19 mouse cellular contexts compared by ENCODE assay signal in genomic region chr4:143361520-143361919, GRCm38 (mm10). TPM values are rescaled to one million over a fixed set of nuclear protein-coding genes. Genes with fewer than 3 reads are reported as not detected.
DNase-seq lines count a peak whose midpoint lies in the region; ATAC-seq and TF ChIP-seq lines count a peak whose summit lies in the region.
"Had no signal": no experiment of that assay in that cellular context is flagged by ENCODE, and none has a peak within 500 bp of the region (broad histone marks: within the 10 kb centered on the region; RNA-seq: fewer than 3 reads in every experiment).

No protein-coding gene starts in this region.

- H3K4me1 ChIP-seq in ES-E14 (ENCODE audit: control insufficient read depth in 2 of 2, insufficient read depth in 2 of 2, low read length in 2 of 2, poor library complexity in 1 of 2) = no peaks in the 10 kb centered on the region
- H3K4me1 ChIP-seq: limb, embryonic 12.5 days had no signal

- H3K9ac ChIP-seq in ES-E14 (ENCODE audit: insufficient read depth, low read depth, low read length, poor library complexity, severe bottlenecking) = no peak overlapping the region
- H3K9ac ChIP-seq: hindbrain, embryonic 12.5 days; limb, embryonic 12.5 days; midbrain, embryonic 12.5 days had no signal

- no peak for TF ChIP-seq CTCF in gastrocnemius, adult 2 months (IDR thresholded peaks at IDR 0.05)

- H3K9me3 ChIP-seq in ES-E14 (ENCODE audit: control insufficient read depth, insufficient read depth, low read depth, low read length) = no peaks in the 10 kb centered on the region
- H3K9me3 ChIP-seq: hindbrain, embryonic 12.5 days; limb, embryonic 12.5 days; midbrain, embryonic 12.5 days had no signal

- H3K36me3 ChIP-seq in ES-E14 (ENCODE audit: control insufficient read depth, insufficient read depth, low read length, poor library complexity, severe bottlenecking) = no peaks in the 10 kb centered on the region
- H3K36me3 ChIP-seq: G1E; hindbrain, embryonic 12.5 days; limb, embryonic 12.5 days; midbrain, embryonic 12.5 days had no signal

- ATAC-seq in common myeloid progenitor, adult 5-6 weeks (replicated peaks; ENCODE audit: low read depth, poor library complexity, severe bottlenecking) = peak; percentile 34; the same call in 1 of the 2 replicates
- ATAC-seq: intestine, postnatal 0 days had no signal

- peak; percentile 79 for DNase-seq in gastrocnemius, adult 2 months
- DNase-seq in gastrocnemius, postnatal 36 days = no peak
- DNase-seq in ES-E14 (ENCODE audit: low read depth, low spot score) = no peak
- peak; percentile 14 for DNase-seq in mesoderm, embryonic 11.5 days (ENCODE audit: low read depth, low spot score)
- no peak for DNase-seq in kidney, postnatal 25 days
- DNase-seq in adrenal gland, postnatal 4 days (ENCODE audit: low spot score in 2 of 2) = no peak
- DNase-seq: adrenal gland, postnatal 36 days; lung, adult 2 months; lung, postnatal 4 days had no signal

- peak overlapping the region; percentile 77 for H3K27ac ChIP-seq in gastrocnemius, adult 2 months
- no peak overlapping the region for H3K27ac ChIP-seq in ES-E14 (ENCODE audit: insufficient read depth, low read depth, low read length, poor library complexity, severe bottlenecking)
- H3K27ac ChIP-seq: hindbrain, embryonic 12.5 days; layer of hippocampus, adult 2 months; limb, embryonic 12.5 days; midbrain, embryonic 12.5 days; stomach, postnatal 0 days had no signal

- in situ Hi-C loops in ES-E14 (cut with MboI; ENCODE audit: low sequenced_read_pairs in 2 of 2, unreplicated experiment in 2 of 2) = no loop called here

- peak overlapping the region; percentile 15 for H3K4me3 ChIP-seq in gastrocnemius, adult 2 months
- no peak overlapping the region for H3K4me3 ChIP-seq in ES-E14 (ENCODE audit: insufficient read depth in 1 of 2, low read depth in 1 of 2, low read length in 2 of 2, poor library complexity in 1 of 2, severe bottlenecking in 1 of 2)
- H3K4me3 ChIP-seq: hindbrain, embryonic 12.5 days; layer of hippocampus, adult 2 months; limb, embryonic 12.5 days; midbrain, embryonic 12.5 days had no signal

- intact Hi-C loops in gastrocnemius, adult 2 months (cut with DNase I) = loop anchor here (5.0 kb wide), 1 partner anchor 34 kb away; no protein-coding TSS in a partner anchor
- intact Hi-C loops in gastrocnemius, postnatal 36 days (cut with DNase I) = no loop called here

TF ChIP-seq in ES-E14, 5 proteins besides CTCF, POLR2A, EP300 and RAD21:
- 0 out of 2 replicates have a peak, but pooled peaks have one; percentile 4 for TF ChIP-seq MAFK (IDR thresholded peaks at IDR 0.05; ENCODE audit: insufficient read depth, low read depth, low read length)
- no peak for TF ChIP-seq CHD2 (IDR thresholded peaks at IDR 0.05; ENCODE audit: low read depth, low read length)
- TF ChIP-seq HCFC1 (IDR thresholded peaks at IDR 0.05; ENCODE audit: borderline replicate concordance, insufficient read depth, low read length) = no peak
- TF ChIP-seq ZNF384 (IDR thresholded peaks at IDR 0.05; ENCODE audit: low read depth, low read length) = no peak
- TF ChIP-seq ZC3H11A (IDR thresholded peaks at IDR 0.05; ENCODE audit: borderline replicate concordance, low read depth, low read length) = no peak

RNA-seq across cellular contexts. Expression of gene Lrrc38, which starts 12.0 kb away (rescaled TPM):
- 10 to 100 TPM; 27.1 to 39.4 TPM for total RNA-seq in gastrocnemius, adult 2 months (2021)
- total RNA-seq in gastrocnemius, postnatal 36 days (2021) = 10 to 100 TPM; 18.7 to 22.2 TPM
- total RNA-seq in ES-E14 (2012; rRNA removed) = 0.22 and 0.32 TPM in 2 replicates
- not detected in 2 replicates for total RNA-seq in common myeloid progenitor, adult 5-6 weeks (2017)
- total RNA-seq in adrenal gland, postnatal 4 days (2021) = not detected
- total RNA-seq: G1E had no signal

RNA-seq across cellular contexts. Expression of gene Pramel1, which starts 32.7 kb away (rescaled TPM):
- total RNA-seq in gastrocnemius, adult 2 months (2021) = not detected
- not detected for total RNA-seq in gastrocnemius, postnatal 36 days (2021)
- 1.8 and 2.0 TPM in 2 replicates for total RNA-seq in ES-E14 (2012; rRNA removed)
- total RNA-seq in common myeloid progenitor, adult 5-6 weeks (2017) = not detected in 2 replicates
- not detected for total RNA-seq in adrenal gland, postnatal 4 days (2021)
- total RNA-seq: adrenal gland, postnatal 36 days; G1E; heart, adult 8-10 months; layer of hippocampus, adult 2 months; left cerebral cortex, adult 18-20 months had no signal

RNA-seq across cellular contexts. Expression of gene Pramef8, which starts 50.7 kb away (rescaled TPM):
- 1 to 10 TPM; 6.2 to 7.8 TPM for total RNA-seq in gastrocnemius, adult 2 months (2021)
- 1 to 10 TPM; 4.6 to 7.6 TPM for total RNA-seq in gastrocnemius, postnatal 36 days (2021)
- total RNA-seq in ES-E14 (2012; rRNA removed) = 33.3 and 36.8 TPM in 2 replicates
- 7.0 and 19.9 TPM in 2 replicates for total RNA-seq in common myeloid progenitor, adult 5-6 weeks (2017)
- total RNA-seq in adrenal gland, postnatal 4 days (2021) = 10 to 100 TPM; 13.2 to 17.9 TPM

Comparison
In these comparisons a context has a peak if more than half of its experiments do, and no peak if none do; other contexts are left out.
1. DNase-seq: peak in gastrocnemius, adult 2 months (single experiment) and mesoderm, embryonic 11.5 days (single experiment); none in gastrocnemius, postnatal 36 days (0 of 2), ES-E14 (single experiment), kidney, postnatal 25 days (0 of 2) and adrenal gland, postnatal 4 days (0 of 2).
2. RNA of gene Lrrc38, which starts 12.0 kb away (total RNA-seq): 27.1 to 39.4 TPM in gastrocnemius, adult 2 months and 18.7 to 22.2 TPM in gastrocnemius, postnatal 36 days; 0.22 to 0.32 TPM in ES-E14, not detected in adrenal gland, postnatal 4 days and not detected in common myeloid progenitor, adult 5-6 weeks; every median in the first group is over 10 times any median in the second.